Mouse (Mus musculus): ENCODE results near the gene Pde2a.
"Not testable (repeated sequence)": the region's sequence is repeated elsewhere in the genome, so short reads cannot be mapped to it uniquely, and the experiment has no call there.

The Pde2a gene

DNA sequence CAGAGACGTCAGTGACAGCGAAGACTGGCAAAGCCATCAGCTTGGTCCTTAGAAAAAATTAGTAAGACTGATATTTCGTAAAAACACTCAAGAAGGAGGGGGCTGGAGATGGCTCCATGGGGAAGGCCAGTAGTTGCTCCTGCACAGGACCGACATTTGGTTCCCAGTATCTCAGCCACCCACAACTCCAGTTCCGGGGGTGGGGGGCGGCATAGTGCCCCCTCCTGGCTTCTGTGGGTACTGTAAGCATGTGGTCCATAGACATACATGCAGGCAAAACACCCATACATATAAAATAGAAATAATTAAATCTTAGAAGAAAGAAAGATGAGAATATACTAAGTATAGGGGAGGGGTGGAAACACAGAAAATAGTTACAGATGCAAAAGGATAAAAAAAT, 95.0 kb downstream of the Pde2a start:
- no peak for DNase-seq (ENCODE audit: low spot score)

- DNase-seq (ENCODE audit: low spot score): no peak
Measured at GRCm38 (mm10) chr7:101521696-101522095, 100.2 kb downstream of the Pde2a start.

GRCm38 (mm10) chr7:101523205-101523604, 101.7 kb downstream of the Pde2a start:
- DNase-seq (ENCODE audit: low spot score): no peak

DNA sequence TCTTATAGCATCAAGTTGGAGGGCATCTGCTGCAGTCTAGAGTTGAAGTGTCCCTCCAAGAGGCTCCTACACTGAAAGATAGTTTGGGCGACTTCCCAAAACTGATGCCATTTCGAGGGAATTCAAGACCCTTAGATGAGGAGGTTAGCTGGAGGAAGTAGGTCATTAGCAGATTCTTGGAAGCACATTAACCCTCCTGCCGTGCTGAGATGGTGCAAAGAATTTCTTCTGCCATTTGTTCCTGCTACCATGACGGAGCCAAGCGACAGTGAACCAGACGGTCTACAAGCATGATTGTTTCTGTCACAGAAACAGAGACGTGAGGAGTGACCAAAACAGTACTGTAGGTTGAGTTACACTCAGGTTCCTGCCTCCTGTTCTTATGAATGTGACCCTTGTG, 105.0 kb downstream of the Pde2a start:
- DNase-seq (ENCODE audit: low spot score): no peak

- no peak for DNase-seq (ENCODE audit: low spot score)
Measured at GRCm38 (mm10) chr7:101534428-101534827, 112.9 kb downstream of the Pde2a start.

DNA sequence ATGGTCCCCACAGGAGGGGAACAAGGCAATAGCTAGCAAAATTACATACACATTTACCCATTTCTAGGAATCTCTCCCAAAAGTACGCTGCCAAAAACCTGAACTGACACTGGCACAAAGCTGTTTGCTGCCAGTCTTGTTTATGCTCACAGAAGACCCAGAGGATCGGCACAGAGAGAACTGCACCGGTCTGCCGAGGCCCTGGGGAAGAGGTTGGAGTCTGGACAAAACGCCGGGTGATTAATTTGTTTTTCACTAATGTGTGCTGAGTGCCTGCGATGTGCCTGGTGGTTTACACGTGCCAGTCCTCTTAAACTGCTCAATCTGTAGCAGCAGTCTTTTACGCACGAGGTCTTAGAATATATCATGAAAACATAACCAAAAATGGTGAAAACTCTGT, 113.6 kb downstream of the Pde2a start:
- no peak for DNase-seq (ENCODE audit: low spot score)

DNA sequence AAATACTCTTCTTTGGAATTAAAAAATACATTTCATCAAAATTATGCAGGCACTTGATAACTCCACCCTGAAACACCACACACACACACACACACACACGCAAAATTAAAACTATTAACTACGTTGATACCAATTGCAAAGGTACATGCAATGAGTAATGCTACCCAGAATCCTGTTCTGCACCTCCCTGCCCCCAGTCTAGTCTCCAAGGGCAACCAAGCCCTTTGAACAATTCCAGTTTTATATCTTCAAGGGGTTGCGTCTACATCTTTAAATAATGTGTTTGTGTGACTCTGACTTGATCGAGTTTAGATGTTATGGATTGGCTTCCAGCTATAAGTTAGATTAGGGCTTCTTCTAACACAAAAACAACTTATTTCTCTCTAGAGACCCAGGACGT, 114.0 kb downstream of the Pde2a start:
- no peak for DNase-seq (ENCODE audit: low spot score)

GRCm38 (mm10) chr7:101537541-101537940, 116.0 kb downstream of the Pde2a start:
- no peak for DNase-seq (ENCODE audit: low spot score)

GRCm38 (mm10) chr7:101538141-101538933, 116.8 kb downstream of the Pde2a start:
- no peak for DNase-seq (ENCODE audit: low spot score)

DNA sequence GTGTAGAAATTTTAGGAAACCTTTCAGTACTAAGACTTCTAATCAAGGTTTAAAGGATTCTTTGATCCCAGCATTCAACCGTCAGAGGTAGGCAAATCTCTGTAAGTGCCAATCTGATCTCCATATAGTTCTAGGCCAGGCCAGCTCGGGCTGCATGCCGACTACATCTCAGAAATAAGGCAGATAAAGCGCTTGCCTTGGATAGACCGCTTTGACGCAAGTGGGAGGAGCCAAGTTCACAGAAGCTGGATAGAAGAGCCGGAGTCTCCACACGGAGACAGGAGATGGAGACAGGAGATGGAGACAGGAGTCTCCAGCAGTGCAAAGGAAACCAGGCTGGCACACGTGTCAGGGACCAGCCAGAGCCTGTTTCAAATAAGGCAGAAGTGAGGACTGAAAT, 118.3 kb downstream of the Pde2a start:
- no peak for DNase-seq (ENCODE audit: low spot score)

- no peak for DNase-seq (ENCODE audit: low spot score)
Measured at GRCm38 (mm10) chr7:101540684-101541083, 119.2 kb downstream of the Pde2a start.

GRCm38 (mm10) chr7:101541132-101541531, 119.6 kb downstream of the Pde2a start:
- no peak for DNase-seq (ENCODE audit: low spot score)

DNA sequence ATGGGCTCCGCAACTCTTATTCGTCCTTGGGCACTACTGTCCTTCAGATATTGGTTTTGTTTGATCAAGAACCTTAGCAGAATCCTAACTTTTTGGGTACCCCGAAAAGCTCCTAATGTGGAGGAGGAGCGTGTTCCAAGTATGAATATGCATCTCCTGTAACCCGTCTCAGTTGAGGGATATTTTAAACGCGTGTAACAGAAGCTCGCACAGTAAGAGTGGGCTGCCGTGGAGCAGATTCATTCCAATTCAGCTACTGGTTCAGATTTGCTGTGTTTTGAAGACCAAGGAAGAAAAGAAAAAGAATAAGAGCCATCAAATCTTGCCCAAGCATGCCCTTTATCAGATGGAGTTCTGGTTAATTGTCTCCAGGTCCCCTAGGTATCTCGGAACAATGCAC, 120.2 kb downstream of the Pde2a start:
- no peak for DNase-seq (ENCODE audit: low spot score)

DNA sequence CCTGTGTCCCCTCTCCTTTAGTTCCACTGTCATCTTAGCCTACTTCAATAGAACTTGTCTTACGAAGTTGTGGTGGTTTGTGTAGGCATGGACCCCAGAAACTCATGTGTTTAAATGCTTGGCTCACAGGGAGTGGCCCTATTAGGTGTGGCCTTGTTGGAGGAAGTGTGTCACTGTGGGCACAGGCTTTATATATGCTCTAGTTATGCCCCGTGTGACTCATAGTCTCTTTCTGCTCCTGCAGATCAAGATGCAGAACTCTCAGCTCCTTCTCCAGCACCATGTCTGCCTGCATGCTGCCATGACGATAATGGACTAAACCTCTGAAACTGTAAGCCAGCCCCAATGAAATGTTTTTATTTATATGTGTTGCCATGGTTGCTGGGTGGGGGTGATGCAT, 126.2 kb downstream of the Pde2a start:
- DNase-seq (ENCODE audit: low spot score): no peak

DNA sequence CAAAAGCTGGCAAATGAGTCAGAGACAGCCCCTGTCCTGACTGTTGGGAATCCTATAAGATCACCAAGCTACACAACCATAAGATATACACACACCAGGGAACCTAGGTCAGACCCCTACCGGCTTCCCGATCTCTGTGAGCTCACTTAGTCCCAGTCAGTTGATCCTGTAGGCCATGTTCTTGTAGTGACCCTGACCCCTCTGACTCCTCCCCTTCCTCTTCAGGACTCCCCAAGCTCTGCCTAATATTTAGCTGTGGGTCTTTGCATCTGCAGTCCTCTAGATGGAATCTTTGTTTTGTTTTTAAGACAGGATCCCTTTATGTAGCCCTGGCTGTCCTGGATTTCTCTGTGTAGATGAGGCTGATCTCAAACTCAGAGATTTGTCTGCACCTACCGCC, 127.8 kb downstream of the Pde2a start:
- DNase-seq (ENCODE audit: low spot score): no peak

DNA sequence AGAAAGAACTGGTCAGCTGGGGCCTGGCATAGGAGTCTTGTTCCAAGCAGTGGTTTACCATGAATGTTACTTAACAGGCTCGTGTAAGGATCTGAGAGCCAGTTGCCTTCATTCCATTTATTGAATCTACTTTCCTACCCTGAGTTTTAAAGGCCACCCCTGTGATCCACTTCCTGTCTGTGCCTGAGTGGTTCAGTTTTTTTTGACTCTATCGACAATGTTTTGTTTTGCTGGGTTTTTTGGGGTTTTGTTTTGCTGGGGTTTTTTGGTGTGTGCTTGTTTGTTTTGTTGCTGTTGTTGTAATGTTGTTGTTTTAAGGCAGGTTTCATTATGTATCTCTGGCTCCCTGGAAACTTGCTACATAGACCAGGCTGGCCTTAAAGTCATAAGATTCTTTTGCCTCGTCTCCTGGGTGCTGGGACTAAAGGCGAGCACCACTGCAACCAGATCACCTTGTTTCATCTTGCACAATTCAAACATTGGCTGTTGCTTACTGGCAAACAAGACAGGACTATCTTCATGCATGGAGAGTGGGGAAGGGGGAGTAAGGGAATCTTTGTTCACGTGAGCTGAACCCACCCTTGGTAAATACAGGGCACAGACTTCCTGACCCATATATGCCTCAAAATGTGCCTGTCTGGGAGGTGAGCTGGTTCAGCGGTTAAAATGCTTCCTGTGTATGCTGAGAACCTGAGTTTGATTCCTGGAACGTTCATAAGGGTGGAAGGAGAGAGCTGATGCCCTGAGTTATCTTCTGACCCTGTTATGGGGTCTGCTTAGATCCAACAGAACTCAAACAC, 129.4 kb downstream of the Pde2a start:
- DNase-seq (ENCODE audit: low spot score): no peak

DNA sequence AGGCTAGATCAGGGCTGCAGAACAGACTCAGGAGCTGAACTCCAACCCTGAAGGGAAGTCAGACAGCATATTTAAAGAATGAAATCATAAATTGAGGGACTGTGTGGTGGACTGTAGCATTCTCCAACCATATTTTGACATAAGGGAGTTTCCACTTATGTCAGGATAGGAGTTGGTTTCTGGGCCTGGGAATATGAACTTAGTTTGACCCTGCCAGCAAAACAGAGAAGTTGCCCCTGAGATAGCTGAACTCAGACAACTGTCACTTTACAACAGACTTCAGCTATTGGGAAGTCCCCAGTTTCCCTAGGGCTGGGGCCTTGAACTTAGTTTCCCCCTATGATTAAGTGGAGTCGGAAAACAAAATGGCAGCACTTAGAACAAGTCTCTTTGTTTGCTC, 130.0 kb downstream of the Pde2a start:
- no peak for DNase-seq (ENCODE audit: low spot score)

DNA sequence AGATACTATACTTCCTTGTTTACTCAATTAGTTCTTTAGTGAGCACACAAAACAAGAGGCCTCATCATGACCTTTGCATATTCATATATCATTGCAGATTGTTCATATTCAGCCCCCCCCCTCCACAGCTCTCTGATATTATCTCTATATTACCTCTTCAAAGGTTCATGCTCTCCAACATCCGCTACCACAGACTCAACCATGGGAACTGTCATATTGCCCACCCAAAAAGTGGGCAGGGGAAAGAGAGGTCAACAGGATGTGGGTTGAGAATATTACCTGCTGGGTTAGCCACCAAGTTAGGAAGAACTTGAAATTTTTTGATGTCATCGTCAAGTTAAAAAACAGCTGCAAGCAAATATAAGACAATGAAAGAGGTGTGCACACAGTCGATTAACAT, 134.0 kb downstream of the Pde2a start:
- not testable (repeated sequence) for DNase-seq (ENCODE audit: low spot score)

DNA sequence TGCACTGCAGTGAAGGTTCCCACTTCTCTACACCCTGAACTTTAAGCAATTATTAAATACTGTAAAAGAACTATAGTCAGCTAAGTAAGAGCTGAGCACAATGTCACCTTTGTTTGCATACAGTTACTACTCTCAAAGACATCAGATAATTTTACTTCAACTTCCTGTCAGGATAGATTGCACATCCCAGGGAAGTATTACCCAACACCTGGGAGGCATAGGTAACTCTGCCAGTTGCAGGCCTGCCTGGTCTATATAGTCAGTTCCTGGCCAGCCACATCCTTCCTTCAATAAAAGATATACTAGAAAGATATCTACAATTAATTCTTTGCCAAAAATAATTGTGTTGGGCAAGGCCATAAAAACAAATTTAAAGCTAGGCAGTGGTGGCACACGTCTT, 135.9 kb downstream of the Pde2a start:
- no peak for DNase-seq (ENCODE audit: low spot score)

- DNase-seq (ENCODE audit: low spot score): not testable (repeated sequence)
Measured at GRCm38 (mm10) chr7:101559393-101559792, 137.9 kb downstream of the Pde2a start.

All from urinary bladder, postnatal 10 days (tissue).